Mouse (Mus musculus) CH12.LX (cell line): ENCODE measurements around the gene Ager. TPM values are rescaled to one million over a fixed set of nuclear protein-coding genes. Genes with fewer than 3 reads are reported as not detected.

Source experiments
- DNase-seq: peaks from one replicate; pipeline ENCODE4 v3.0.0-alpha.2; 2013; ENCODE audit errors: extremely low read depth
- H3K27ac ChIP-seq: 2 replicates; pipeline ENCODE4 v1.5.1; 2012; ENCODE audit warnings: low read depth, mild to moderate bottlenecking, control low read depth, moderate library complexity; ENCODE audit not compliant: insufficient read depth
- H3K27me3 ChIP-seq: replicated peaks from 2 replicates; pipeline ENCODE3; 2012; ENCODE audit warnings: inconsistent platforms
- H3K36me3 ChIP-seq, 2 experiments: replicated peaks in 1 of 2; 2 replicates each; pipeline versions ENCODE3 to v1.6.1; 2012; ENCODE audit warnings: inconsistent platforms in 1 of 2, low read length in 1 of 2, mild to moderate bottlenecking in 1 of 2, mixed read lengths in 1 of 2, moderate library complexity in 1 of 2; ENCODE audit not compliant: control insufficient read depth in 1 of 2, insufficient read depth in 1 of 2
- H3K4me1 ChIP-seq, 2 experiments: 2 replicates each; pipeline ENCODE4 v1.6.1; 2012; ENCODE audit warnings: inconsistent platforms in 1 of 2, moderate library complexity in 1 of 2; ENCODE audit not compliant: insufficient read depth in 2 of 2, control insufficient read depth in 1 of 2
- H3K4me2 ChIP-seq: 2 replicates; pipeline ENCODE4 v1.6.1; 2012; ENCODE audit warnings: low read depth, mild to moderate bottlenecking, control low read depth; ENCODE audit not compliant: poor library complexity, insufficient read depth, severe bottlenecking
- H3K4me3 ChIP-seq, 3 experiments: fragments of 150-350 bp in 1 of 3; sonication (generic) in 1 of 3; replicated peaks in 1 of 3; 2 replicates each; pipeline versions ENCODE3 to v1.5.1; 2011 to 2012; ENCODE audit warnings: low read depth in 2 of 3, low read length in 2 of 3, mild to moderate bottlenecking in 2 of 3, moderate library complexity in 2 of 3, control low read depth in 1 of 3, improper control_type of control experiment in 1 of 3, inconsistent platforms in 1 of 3, mixed read lengths in 1 of 3; ENCODE audit not compliant: poor library complexity in 1 of 3
- H3K79me2 ChIP-seq: replicated peaks from 2 replicates; pipeline ENCODE4 v1.6.1; 2012; ENCODE audit warnings: mild to moderate bottlenecking, moderate library complexity; ENCODE audit not compliant: control insufficient read depth, poor library complexity, insufficient read depth, severe bottlenecking; ENCODE audit errors: extremely low read depth
- H3K9ac ChIP-seq: 2 replicates; pipeline ENCODE4 v1.6.1; 2012; ENCODE audit warnings: low read depth, mild to moderate bottlenecking, control low read depth, moderate library complexity; ENCODE audit not compliant: insufficient read depth
- H3K9me3 ChIP-seq: replicated peaks from 2 replicates; pipeline ENCODE3; 2012; ENCODE audit warnings: low read length, inconsistent platforms, mixed read lengths
- BHLHE40 ChIP-seq: IDR thresholded peaks from 2 replicates; pipeline ENCODE4 v1.6.1; 2011; ENCODE audit warnings: mild to moderate bottlenecking, low read depth, low read length, improper control_type of control experiment
- CHD1 ChIP-seq: IDR thresholded peaks from 2 replicates; pipeline ENCODE4 v1.6.1; 2012; ENCODE audit warnings: low read depth, low read length, improper control_type of control experiment, inconsistent platforms
- CHD2 ChIP-seq: IDR thresholded peaks from 2 replicates; pipeline ENCODE4 v1.6.1; 2011; ENCODE audit warnings: low read length, improper control_type of control experiment
- CTCF ChIP-seq, 2 experiments: IDR thresholded peaks in 1 of 2; conservative IDR thresholded peaks in 1 of 2; 2 replicates each; pipeline ENCODE4 v1.5.1; 2011 to 2012; ENCODE audit warnings: low read depth in 2 of 2, low read length in 2 of 2, improper control_type of control experiment in 1 of 2, inconsistent platforms in 1 of 2, mild to moderate bottlenecking in 1 of 2, moderate library complexity in 1 of 2
- E2F4 ChIP-seq: IDR thresholded peaks from 2 replicates; pipeline ENCODE4 v1.6.1; 2011; ENCODE audit warnings: low read depth, low read length, improper control_type of control experiment; ENCODE audit not compliant: insufficient replicate concordance
- ELF1 ChIP-seq: IDR thresholded peaks from 2 replicates; pipeline ENCODE4 v1.6.1; 2014; ENCODE audit warnings: low read depth, mild to moderate bottlenecking, inconsistent platforms, low read length, improper control_type of control experiment
- EP300 ChIP-seq: IDR thresholded peaks from 2 replicates; pipeline ENCODE4 v1.6.1; 2011; ENCODE audit warnings: low read length, improper control_type of control experiment
- GABPA ChIP-seq: IDR thresholded peaks from 2 replicates; pipeline ENCODE4 v1.6.1; 2012; ENCODE audit warnings: low read depth, low read length, improper control_type of control experiment, inconsistent platforms; ENCODE audit not compliant: insufficient replicate concordance
- HCFC1 ChIP-seq: IDR thresholded peaks from 2 replicates; pipeline ENCODE4 v1.6.1; 2012; ENCODE audit warnings: low read depth, mild to moderate bottlenecking, inconsistent platforms, low read length, improper control_type of control experiment
- JUN ChIP-seq: IDR thresholded peaks from 2 replicates; pipeline ENCODE4 v1.6.1; 2011; ENCODE audit warnings: low read depth, mild to moderate bottlenecking, low read length, improper control_type of control experiment, moderate library complexity; ENCODE audit not compliant: insufficient read depth
- KAT2A ChIP-seq: IDR thresholded peaks from 2 replicates; pipeline ENCODE4 v1.6.1; 2012; ENCODE audit warnings: low read length, improper control_type of control experiment, inconsistent platforms; ENCODE audit not compliant: insufficient replicate concordance
- MAX ChIP-seq: IDR thresholded peaks from 2 replicates; pipeline ENCODE4 v1.6.1; 2011; ENCODE audit warnings: low read length, improper control_type of control experiment
- MAZ ChIP-seq: IDR thresholded peaks from 2 replicates; pipeline ENCODE4 v1.6.1; 2012; ENCODE audit warnings: low read depth, mild to moderate bottlenecking, inconsistent platforms, low read length, improper control_type of control experiment, moderate library complexity
- MEF2A ChIP-seq: IDR thresholded peaks from 2 replicates; pipeline ENCODE4 v1.6.1; 2014; ENCODE audit warnings: low read depth, mild to moderate bottlenecking, inconsistent platforms, low read length, improper control_type of control experiment, borderline replicate concordance
- MYC ChIP-seq: IDR thresholded peaks from 2 replicates; pipeline ENCODE4 v1.6.1; 2011; ENCODE audit warnings: low read depth, mild to moderate bottlenecking, improper control_type of control experiment, low read length
- NELFE ChIP-seq: IDR thresholded peaks from 2 replicates; pipeline ENCODE4 v1.6.1; 2011; ENCODE audit warnings: low read depth, low read length, improper control_type of control experiment
- PAX5 ChIP-seq: IDR thresholded peaks from 2 replicates; pipeline ENCODE4 v1.6.1; 2012; ENCODE audit warnings: low read length, inconsistent platforms, mixed read lengths
- POLR2A ChIP-seq: IDR thresholded peaks from 2 replicates; pipeline ENCODE4 v1.6.1; 2011; ENCODE audit warnings: low read depth, mild to moderate bottlenecking, improper control_type of control experiment, low read length
- POLR2AphosphoS2 ChIP-seq: IDR thresholded peaks from 2 replicates; pipeline ENCODE4 v1.6.1; 2011; ENCODE audit warnings: low read depth, low read length, improper control_type of control experiment
- SMC3 ChIP-seq: IDR thresholded peaks from 2 replicates; pipeline ENCODE4 v1.6.1; 2011; ENCODE audit warnings: low read depth, low read length, improper control_type of control experiment
- TBP ChIP-seq: conservative IDR thresholded peaks from 2 replicates; pipeline ENCODE4 v1.6.1; 2011; ENCODE audit warnings: low read depth, low read length, improper control_type of control experiment
- TCF12 ChIP-seq: IDR thresholded peaks from 2 replicates; pipeline ENCODE4 v1.6.1; 2014; ENCODE audit warnings: low read depth, mild to moderate bottlenecking, inconsistent platforms, low read length, improper control_type of control experiment
- UBTF ChIP-seq: IDR thresholded peaks from 2 replicates; pipeline ENCODE4 v1.6.1; 2012; ENCODE audit warnings: low read depth, mild to moderate bottlenecking, inconsistent platforms, low read length, improper control_type of control experiment, moderate library complexity
- USF1 ChIP-seq: IDR thresholded peaks from 2 replicates; pipeline ENCODE4 v1.6.1; 2014; ENCODE audit warnings: low read depth, mild to moderate bottlenecking, inconsistent platforms, low read length, improper control_type of control experiment
- ZC3H11A ChIP-seq: IDR thresholded peaks from 2 replicates; pipeline ENCODE4 v1.6.1; 2012; ENCODE audit warnings: low read depth, mild to moderate bottlenecking, inconsistent platforms, low read length, improper control_type of control experiment
- ZKSCAN1 ChIP-seq: IDR thresholded peaks from 2 replicates; pipeline ENCODE4 v1.6.1; 2012; ENCODE audit warnings: low read depth, inconsistent platforms, low read length, improper control_type of control experiment, borderline replicate concordance
- ZMIZ1 ChIP-seq: IDR thresholded peaks from 2 replicates; pipeline ENCODE4 v1.6.1; 2012; ENCODE audit warnings: low read depth, mild to moderate bottlenecking, inconsistent platforms, low read length, improper control_type of control experiment
- dilution Hi-C: fragments of 300-500 bp; cut with MboI; formaldehyde crosslinking; loops from 2 replicates; pipeline ENCODE4 v1.14.3; 2020; ENCODE audit warnings: low sequenced_read_pairs; ENCODE audit not compliant: extremely low pct_unique_long_range_greater_than_20kb, extremely low pct_ligation_motif_present
- in situ Hi-C: fragments of 300-500 bp; cut with MboI; formaldehyde crosslinking; loops from 3 replicates; pipeline ENCODE4 v1.14.3; 2019; ENCODE audit warnings: low sequenced_read_pairs, low pct_ligation_motif_present, low pct_unique_long_range_greater_than_20kb, mixed read lengths
- polyA plus RNA-seq: library from polyadenylated mRNA; unstranded; fragments of >175 nt; gene quantifications from 2 replicates; pipeline ENCODE4 v1.2.1, GENCODE M21; 2012; ENCODE audit warnings: low read depth; ENCODE audit not compliant: insufficient read length
- total RNA-seq, 2 experiments: library from RNA; depleted of rRNA; stranded (reverse); fragments of 300-350 nt in 1 of 2; fragments of >200 nt in 1 of 2; gene quantifications; 2 replicates each; pipeline ENCODE4 v1.2.3; 2012 to 2014

Ager gene
- total and polyA plus RNA-seq, 3 experiments = 0.55 to 3.5 (median 0.81) TPM

DNA sequence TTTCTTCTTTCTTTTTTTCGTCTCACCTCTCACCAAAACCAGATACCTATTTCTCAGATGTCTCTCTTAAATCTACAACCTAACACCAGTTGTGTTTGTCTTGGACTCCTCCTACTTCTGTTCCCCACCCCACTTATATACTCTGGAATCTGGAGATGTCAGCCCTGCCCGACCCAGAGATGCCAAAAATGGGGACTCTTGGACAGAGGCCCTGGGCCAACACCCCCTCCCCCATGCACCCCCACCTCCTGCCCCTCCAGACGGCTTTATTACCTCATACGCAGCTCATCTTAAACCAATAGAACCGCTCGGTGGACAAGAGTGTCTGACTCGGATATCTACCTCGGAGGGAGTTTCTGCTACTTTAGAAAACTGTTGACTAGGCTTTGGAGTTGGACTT is 1.6 kb upstream of the Ager start:
- peaks cover 5 to 30% of the 10 kb centered on the region in 2 experiments; a peak in 2 of 4 replicates for H3K4me1 ChIP-seq
- dilution Hi-C loops (no loop called here), in situ Hi-C loops (no loop called here)

DNA sequence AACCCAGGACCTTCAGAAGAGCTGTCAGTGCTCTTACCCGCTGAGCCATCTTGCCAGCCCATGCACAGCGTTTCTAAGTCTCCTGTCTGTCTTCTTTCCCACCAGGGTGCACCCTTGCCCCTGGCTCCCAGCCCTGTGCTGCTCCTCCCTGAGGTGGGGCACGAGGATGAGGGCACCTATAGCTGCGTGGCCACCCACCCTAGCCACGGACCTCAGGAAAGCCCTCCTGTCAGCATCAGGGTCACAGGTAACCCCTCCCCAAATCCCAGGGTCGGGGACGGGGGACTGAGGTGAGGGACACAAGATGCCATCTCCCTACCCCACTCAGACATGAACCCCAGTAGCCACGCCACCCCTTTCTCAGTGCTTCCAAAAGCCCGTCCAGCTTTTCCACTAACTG is 2.2 kb downstream of the Ager start:
- H3K36me3 ChIP-seq = peaks cover 23 to 51% of the 10 kb centered on the region in 2 experiments
- H3K4me3 ChIP-seq = no peak overlapping the region
- peaks cover 3 to 19% of the 10 kb centered on the region in 2 experiments for H3K4me1 ChIP-seq
- DNase-seq = no peak
- dilution Hi-C loops (no loop called here), in situ Hi-C loops (no loop called here)
- H3K9me3 ChIP-seq = no peaks in the 10 kb centered on the region
- H3K27ac ChIP-seq = no peak overlapping the region
- H3K9ac ChIP-seq = no peak overlapping the region
- peaks cover 7% of the 10 kb centered on the region for H3K79me2 ChIP-seq
- H3K27me3 ChIP-seq = no peaks in the 10 kb centered on the region
- no peak overlapping the region for H3K4me2 ChIP-seq
- TF ChIP-seq ZC3H11A = no peak
- TF ChIP-seq CTCF (conservative IDR thresholded peaks at IDR 0.05 in 1 of 2, IDR thresholded peaks at IDR 0.05 in 1 of 2; ENCODE audit: low read depth in 2 of 2, low read length in 2 of 2) = no peak
- TF ChIP-seq POLR2AphosphoS2 = no peak
- no peak for TF ChIP-seq SMC3
- no peak for TF ChIP-seq CHD2
- TF ChIP-seq JUN = no peak
- TF ChIP-seq ZMIZ1 = no peak
- TF ChIP-seq POLR2A = no peak
- TF ChIP-seq MAZ = no peak
- no peak for TF ChIP-seq KAT2A
- TF ChIP-seq MYC = no peak
- no peak for TF ChIP-seq NELFE
- TF ChIP-seq GABPA = no peak
- TF ChIP-seq UBTF = no peak
- TF ChIP-seq CHD1 = no peak
- no peak for TF ChIP-seq TCF12
- TF ChIP-seq EP300 = no peak
- TF ChIP-seq, all 38 proteins: peak for 0

More for the DNA sequence above, 1.6 kb upstream of the Ager start:
- Histone ChIP-seq H3K79me2 (no peaks in the 10 kb centered on the region), H3K27me3 (no peaks in the 10 kb centered on the region), H3K4me2 (no peak overlapping the region), H3K4me3 (no peak overlapping the region), H3K9me3 (no peaks in the 10 kb centered on the region), H3K9ac (no peak overlapping the region), H3K36me3 (peaks cover 25 to 57% of the 10 kb centered on the region in 2 experiments), H3K27ac (no peak overlapping the region)
- DNase-seq = no peak
- no peak for TF ChIP-seq TBP
- TF ChIP-seq ELF1 = no peak
- TF ChIP-seq MAZ = no peak
- no peak for TF ChIP-seq HCFC1
- no peak for TF ChIP-seq GABPA
- no peak for TF ChIP-seq EP300
- no peak for TF ChIP-seq KAT2A
- TF ChIP-seq POLR2A = no peak
- no peak for TF ChIP-seq JUN
- no peak for TF ChIP-seq USF1
- no peak for TF ChIP-seq E2F4
- TF ChIP-seq ZC3H11A = no peak
- no peak for TF ChIP-seq BHLHE40
- TF ChIP-seq TCF12 = no peak
- no peak for TF ChIP-seq ZKSCAN1
- TF ChIP-seq MEF2A = no peak
- no peak for TF ChIP-seq CHD1
- TF ChIP-seq PAX5 = no peak
- no peak for TF ChIP-seq MAX
- TF ChIP-seq, all 38 proteins: peak for 0
